Mouse (Mus musculus): Measurements from ENCODE around the gene Zfp276. TPM values are rescaled to one million over a fixed set of nuclear protein-coding genes. Genes with fewer than 3 reads are reported as not detected.
"Not testable (repeated sequence)": the region's sequence is repeated elsewhere in the genome, so short reads cannot be mapped to it uniquely, and the experiment has no call there.

Zfp276 gene
- total RNA-seq (2021), result 10 to 100 TPM; 22.4 to 23.3 TPM
- long read RNA-seq, experiment 1, full-length matches to known transcripts, result 1 of 5 reads
- long read RNA-seq, experiment 1, partial matches to known transcripts, result 1 of 5 reads
- long read RNA-seq, experiment 1, other reads (novel, unspliced or antisense), result 3 of 5 reads
- long read RNA-seq, experiment 2, full-length matches to known transcripts, result 2 of 13 reads
- long read RNA-seq, experiment 2, partial matches to known transcripts, result 2 of 13 reads
- long read RNA-seq, experiment 2, other reads (novel, unspliced or antisense), result 9 of 13 reads

GRCm38 (mm10) chr8:123254099-123254885 is at the start of gene Zfp276, which contains the start of gene Vps9d1:
Gene Zfp276 (plus strand): TSS chr8:123254195.
Gene Vps9d1 (minus strand): TSS chr8:123254348.
- peak; percentile 75 to 81 for DNase-seq (ENCODE audit: low spot score in 2 of 2)

- no peak for DNase-seq (ENCODE audit: low spot score in 2 of 2)
These were observed 42.1 kb upstream of the Zfp276 start for GRCm38 (mm10) chr8:123211876-123212275.

GRCm38 (mm10) chr8:123212321-123213117 is 41.5 kb upstream of the Zfp276 start, which contains the start of the genes Chmp1a and Spata33:
Gene Chmp1a (minus strand): TSS chr8:123212763.
Gene Spata33 (plus strand): TSS chr8:123212832.
- peak; percentile 87 to 88 for DNase-seq (ENCODE audit: low spot score in 2 of 2)

GRCm38 (mm10) chr8:123213118-123213772 is 40.8 kb upstream of the Zfp276 start:
- no peak for DNase-seq (ENCODE audit: low spot score in 2 of 2)

- DNase-seq (ENCODE audit: low spot score in 2 of 2), result no peak
These were observed 38.6 kb upstream of the Zfp276 start for GRCm38 (mm10) chr8:123215430-123215829.

GRCm38 (mm10) chr8:123220917-123221316 is 33.1 kb upstream of the Zfp276 start:
- no peak for DNase-seq (ENCODE audit: low spot score in 2 of 2)

GRCm38 (mm10) chr8:123224278-123225266 is 29.4 kb upstream of the Zfp276 start, which contains the start of gene Cdk10:
Gene Cdk10 (plus strand): TSS chr8:123224842.
- DNase-seq (ENCODE audit: low spot score in 2 of 2), result peak; percentile 88 to 95

GRCm38 (mm10) chr8:123228416-123228815 is 25.6 kb upstream of the Zfp276 start:
- no peak for DNase-seq (ENCODE audit: low spot score in 2 of 2)

GRCm38 (mm10) chr8:123230326-123230725 is 23.7 kb upstream of the Zfp276 start:
- DNase-seq (ENCODE audit: low spot score in 2 of 2), result not testable (repeated sequence)

- DNase-seq (ENCODE audit: low spot score in 2 of 2), result peak in 1 of 2 experiments; percentile 29
These were observed 22.3 kb upstream of the Zfp276 start for GRCm38 (mm10) chr8:123231742-123232141.

GRCm38 (mm10) chr8:123232553-123232952 is 21.4 kb upstream of the Zfp276 start:
- peak in 1 of 2 experiments; percentile 24 for DNase-seq (ENCODE audit: low spot score in 2 of 2)

- peak in 1 of 2 experiments; percentile 35 for DNase-seq (ENCODE audit: low spot score in 2 of 2)
These were observed 20.7 kb upstream of the Zfp276 start for GRCm38 (mm10) chr8:123233300-123233699.

GRCm38 (mm10) chr8:123233760-123234159 is 20.2 kb upstream of the Zfp276 start:
- no peak for DNase-seq (ENCODE audit: low spot score in 2 of 2)

GRCm38 (mm10) chr8:123234918-123235519 is 19.0 kb upstream of the Zfp276 start:
- peak; percentile 71 to 84 for DNase-seq (ENCODE audit: low spot score in 2 of 2)

GRCm38 (mm10) chr8:123235520-123236497 is 18.2 kb upstream of the Zfp276 start, which contains the start of gene Spata2l:
Gene Spata2l (minus strand): TSS chr8:123236233.
- peak; percentile 78 to 87 for DNase-seq (ENCODE audit: low spot score in 2 of 2)

- DNase-seq (ENCODE audit: low spot score in 2 of 2), result no peak
These were observed 14.6 kb upstream of the Zfp276 start for GRCm38 (mm10) chr8:123239398-123239797.

- DNase-seq (ENCODE audit: low spot score in 2 of 2), result no peak
These were observed 11.7 kb upstream of the Zfp276 start for GRCm38 (mm10) chr8:123242107-123242923.

Data from layer of hippocampus, postnatal 14 days (tissue).